In genomic region chr10:69888399-69888798, GRCm38 (mm10) we compare ENCODE assay signal across 8 mouse cellular contexts.
DNase-seq lines count a peak whose midpoint lies in the region; ATAC-seq lines count a peak whose summit lies in the region.

No protein-coding gene starts in this region.

- 7% methylated on average over 4 of the region's 4 CpGs for WGBS in lung, embryonic 15.5 days
- WGBS in stomach, embryonic 16.5 days, result 10% methylated on average over 4 of the region's 4 CpGs

- no peaks in the 10 kb centered on the region for H3K9me3 ChIP-seq in lung, embryonic 15.5 days
- H3K9me3 ChIP-seq in stomach, embryonic 16.5 days (replicated peaks; ENCODE audit: control insufficient read depth, low read length), result no peaks in the 10 kb centered on the region

- no peaks in the 10 kb centered on the region for H3K36me3 ChIP-seq in lung, embryonic 15.5 days
- H3K36me3 ChIP-seq in stomach, embryonic 16.5 days (ENCODE audit: control insufficient read depth, insufficient read depth, low read length), result no peaks in the 10 kb centered on the region

- H3K9ac ChIP-seq in lung, embryonic 15.5 days, result no peak overlapping the region
- H3K9ac ChIP-seq in stomach, embryonic 16.5 days (ENCODE audit: low read length), result peak overlapping the region; percentile 54; the same call in 1 of the 2 replicates

- no peak overlapping the region for H3K27ac ChIP-seq in lung, embryonic 15.5 days
- no peak overlapping the region; the same call in 1 of the 2 replicates for H3K27ac ChIP-seq in stomach, embryonic 16.5 days (ENCODE audit: low read length)

- H3K4me2 ChIP-seq in lung, embryonic 15.5 days, result peak overlapping the region; percentile 50
- H3K4me2 ChIP-seq in stomach, embryonic 16.5 days (ENCODE audit: low read depth, low read length), result peak overlapping the region; percentile 45

- peak; percentile 85 for ATAC-seq in lung, embryonic 15.5 days (ENCODE audit: borderline replicate concordance, extremely low read depth, low FRiP score, low TSS enrichment)
- peak; percentile 75; the same call in 1 of the 2 replicates for ATAC-seq in stomach, embryonic 16.5 days (ENCODE audit: insufficient read depth, low FRiP score)

- DNase-seq in adrenal gland, adult (ENCODE audit: inconsistent age in 2 of 2, low spot score in 1 of 2), result peak; percentile 62 to 89
- no peak for DNase-seq in adrenal gland, postnatal 4 days (ENCODE audit: low spot score in 2 of 2)
- DNase-seq in 3T3-L1 (ENCODE audit: low read depth, low spot score), result peak; percentile 66
- DNase-seq in c-Kit-positive CD71-negative TER-119-negative erythroid progenitor cells, embryonic 14.5 days (ENCODE audit: low read depth), result peak; percentile 54
- peak; percentile 97 for DNase-seq in heart, adult 11 months
- peak; percentile 43 for DNase-seq in kidney, adult 18-20 months

- H3K4me1 ChIP-seq in lung, embryonic 15.5 days, result 0 out of 2 replicates have a peak, but pooled peaks cover 3% of the 10 kb centered on the region
- H3K4me1 ChIP-seq in stomach, embryonic 16.5 days (ENCODE audit: control insufficient read depth, insufficient read depth, low read length), result no peaks in the 10 kb centered on the region; the same call in 1 of the 2 replicates

- peak overlapping the region; percentile 17 for H3K4me3 ChIP-seq in lung, embryonic 15.5 days
- peak overlapping the region; percentile 21 for H3K4me3 ChIP-seq in stomach, embryonic 16.5 days (replicated peaks; ENCODE audit: low read length)

- H3K27me3 ChIP-seq in lung, embryonic 15.5 days, result no peaks in the 10 kb centered on the region
- no peaks in the 10 kb centered on the region for H3K27me3 ChIP-seq in stomach, embryonic 16.5 days (ENCODE audit: control insufficient read depth, insufficient read depth, low read length)

Comparison
In these comparisons a context has a peak if more than half of its experiments do, and no peak if none do; other contexts are left out.
1. DNase-seq: peak in adrenal gland, adult (2 of 2), 3T3-L1 (single experiment), c-Kit-positive CD71-negative TER-119-negative erythroid progenitor cells, embryonic 14.5 days (single experiment), heart, adult 11 months (single experiment) and kidney, adult 18-20 months (single experiment); none in adrenal gland, postnatal 4 days (0 of 2).